Mouse (Mus musculus): ENCODE measurements around the gene Dpf2. TPM values are rescaled to one million over a fixed set of nuclear protein-coding genes. Genes with fewer than 3 reads are reported as not detected.
A peak's percentile ranks its signal among the peaks of the same experiment; 100 is the strongest.

The Dpf2 gene
- polyA plus RNA-seq, 1 experiment from 2014 or later = 167 TPM

GRCm38 (mm10) chr19:5921715-5922114, 8.9 kb upstream of the Dpf2 start:
- Histone ChIP-seq H3K27me3 (ENCODE audit: control insufficient read depth, insufficient read depth, low read length) (no peaks in the 10 kb centered on the region), H3K4me2 (replicated peaks; ENCODE audit: low read depth, low read length) (peak overlapping the region; percentile 31), H3K9me3 (ENCODE audit: control insufficient read depth, low read length) (no peaks in the 10 kb centered on the region), H3K36me3 (ENCODE audit: control insufficient read depth, insufficient read depth, low read length) (peaks cover 19% of the 10 kb centered on the region), H3K27ac (ENCODE audit: low read depth, low read length) (no peak overlapping the region; the same call in 1 of the 2 replicates), H3K4me1 (ENCODE audit: control insufficient read depth, insufficient read depth, low read length) (peaks cover 7% of the 10 kb centered on the region; the same call in 1 of the 2 replicates), H3K9ac (ENCODE audit: low read depth, low read length) (peak overlapping the region; percentile 48), H3K4me3 (ENCODE audit: low read length) (no peak overlapping the region; the same call in 1 of the 2 replicates)
- ATAC-seq (ENCODE audit: low FRiP score, low TSS enrichment) = no peak
- 20% methylated on average over 9 of the region's 9 CpGs for WGBS

DNA sequence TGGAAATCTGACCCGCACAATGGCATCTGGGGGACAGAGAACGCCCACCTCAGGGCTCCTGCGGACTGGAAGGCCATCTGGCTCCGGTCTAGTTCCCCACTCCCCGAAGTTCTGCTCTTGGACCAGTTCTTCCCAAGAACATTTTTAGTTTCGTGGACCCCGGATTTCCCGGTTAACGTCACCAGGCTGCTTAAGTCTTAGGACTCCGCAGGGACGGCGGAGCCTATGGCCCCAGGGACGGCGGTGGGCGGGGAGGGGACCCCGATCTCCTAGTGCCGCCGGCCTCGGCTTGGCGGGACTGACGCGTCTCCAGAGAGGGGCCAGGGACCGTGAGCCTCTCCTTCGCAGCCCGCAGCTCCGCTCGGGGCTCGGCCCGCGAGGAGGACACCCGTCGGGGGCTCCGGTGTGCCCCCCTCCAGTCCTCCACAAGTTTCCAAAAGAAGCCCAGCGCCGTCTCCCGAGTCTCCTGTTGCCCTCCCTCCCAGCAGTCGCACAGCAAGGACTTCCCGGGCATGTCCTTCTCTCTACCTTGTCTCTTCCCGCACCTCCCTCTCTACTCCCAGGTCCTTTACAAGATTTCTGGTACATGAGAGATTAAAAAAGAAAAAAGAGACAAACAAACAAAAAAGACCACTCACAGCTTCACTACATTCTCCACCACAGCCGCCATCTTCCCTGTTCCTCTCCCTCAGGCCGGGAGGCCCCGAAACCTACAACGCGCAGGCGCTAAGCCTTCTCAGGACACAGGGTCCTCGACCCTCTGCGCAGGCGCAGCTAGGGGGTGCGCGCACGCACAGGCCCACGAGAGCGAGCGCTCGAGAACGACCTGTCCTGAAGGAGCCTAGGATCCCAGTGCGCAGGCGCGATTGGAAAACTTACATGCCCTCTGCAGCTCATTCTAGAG, 455 bp downstream of the Dpf2 start:
- under 1% methylated on average over 59 of the region's 59 CpGs for WGBS

DNA sequence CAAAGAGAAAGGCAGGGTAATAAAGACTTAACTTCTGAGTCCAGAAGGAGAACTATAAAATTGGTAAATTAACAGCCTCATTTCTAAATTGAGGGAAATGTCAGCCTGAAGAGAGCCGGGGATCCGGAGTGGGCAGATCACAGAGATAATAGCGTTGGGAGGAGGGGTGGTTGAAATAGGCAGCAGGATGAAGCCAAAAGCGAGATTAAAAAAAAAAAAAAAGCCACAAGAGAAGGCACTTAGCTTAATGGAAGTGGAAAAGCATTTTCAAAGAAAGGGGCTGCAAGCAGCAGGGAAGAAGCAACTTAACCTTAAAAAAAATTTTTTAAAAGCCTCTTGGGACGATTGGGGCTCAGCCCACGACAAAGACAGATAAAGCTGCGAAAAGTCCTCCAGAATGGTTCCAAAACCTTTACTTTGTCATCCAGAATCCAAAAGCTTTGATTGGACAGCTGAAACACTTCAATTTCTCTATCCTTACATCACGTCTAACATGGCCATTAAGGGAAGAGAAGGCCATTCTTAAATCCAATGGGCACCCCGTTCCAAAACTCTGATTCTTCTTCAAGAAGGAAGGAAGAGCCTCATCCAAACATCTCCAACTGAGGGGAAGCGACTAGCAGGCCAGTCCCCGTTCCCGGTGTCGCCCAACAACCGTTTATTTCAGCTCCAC, 1.2 kb downstream of the Dpf2 start:
- Histone ChIP-seq H3K4me3 (ENCODE audit: low read length) (peak overlapping the region; percentile 80), H3K9me3 (ENCODE audit: control insufficient read depth, low read length) (no peaks in the 10 kb centered on the region), H3K4me2 (replicated peaks; ENCODE audit: low read depth, low read length) (peak overlapping the region; percentile 63), H3K9ac (ENCODE audit: low read depth, low read length) (peak overlapping the region; percentile 95), H3K36me3 (ENCODE audit: control insufficient read depth, insufficient read depth, low read length) (peaks cover 11% of the 10 kb centered on the region), H3K27ac (ENCODE audit: low read depth, low read length) (peak overlapping the region; percentile 84; the same call in 1 of the 2 replicates), H3K4me1 (ENCODE audit: control insufficient read depth, insufficient read depth, low read length) (peaks cover 14% of the 10 kb centered on the region), H3K27me3 (ENCODE audit: control insufficient read depth, insufficient read depth, low read length) (no peaks in the 10 kb centered on the region)
- no peak for ATAC-seq (ENCODE audit: low FRiP score, low TSS enrichment)
- 2% methylated on average over 14 of the region's 14 CpGs for WGBS

More for the DNA sequence above, 455 bp downstream of the Dpf2 start:
- Histone ChIP-seq H3K27me3 (ENCODE audit: control insufficient read depth, insufficient read depth, low read length) (no peaks in the 10 kb centered on the region), H3K4me1 (ENCODE audit: control insufficient read depth, insufficient read depth, low read length) (peaks cover 14% of the 10 kb centered on the region), H3K9me3 (ENCODE audit: control insufficient read depth, low read length) (no peaks in the 10 kb centered on the region), H3K4me3 (ENCODE audit: low read length) (peak overlapping the region; percentile 80), H3K4me2 (replicated peaks; ENCODE audit: low read depth, low read length) (peak overlapping the region; percentile 63), H3K27ac (ENCODE audit: low read depth, low read length) (peak overlapping the region; percentile 84), H3K36me3 (ENCODE audit: control insufficient read depth, insufficient read depth, low read length) (peaks cover 10% of the 10 kb centered on the region; the same call in 1 of the 2 replicates), H3K9ac (ENCODE audit: low read depth, low read length) (peak overlapping the region; percentile 95)
- peak; percentile 96 for ATAC-seq (ENCODE audit: low FRiP score, low TSS enrichment)

- 51% methylated on average over 6 of the region's 6 CpGs for WGBS
- H3K9me3 ChIP-seq (ENCODE audit: control insufficient read depth, low read length) = no peaks in the 10 kb centered on the region
- peaks cover 22% of the 10 kb centered on the region for H3K36me3 ChIP-seq (ENCODE audit: control insufficient read depth, insufficient read depth, low read length)
- no peaks in the 10 kb centered on the region for H3K27me3 ChIP-seq (ENCODE audit: control insufficient read depth, insufficient read depth, low read length)
- no peak for ATAC-seq (ENCODE audit: low FRiP score, low TSS enrichment)
- no peak overlapping the region for H3K27ac ChIP-seq (ENCODE audit: low read depth, low read length)
- H3K4me1 ChIP-seq (ENCODE audit: control insufficient read depth, insufficient read depth, low read length) = peaks cover 14% of the 10 kb centered on the region
- H3K4me2 ChIP-seq (replicated peaks; ENCODE audit: low read depth, low read length) = peak overlapping the region; percentile 63
- H3K9ac ChIP-seq (ENCODE audit: low read depth, low read length) = peak overlapping the region; percentile 28; the same call in 1 of the 2 replicates
- peak overlapping the region; percentile 11; the same call in 1 of the 2 replicates for H3K4me3 ChIP-seq (ENCODE audit: low read length)
Measured at GRCm38 (mm10) chr19:5910221-5910620, 2.6 kb downstream of the Dpf2 start.

DNA sequence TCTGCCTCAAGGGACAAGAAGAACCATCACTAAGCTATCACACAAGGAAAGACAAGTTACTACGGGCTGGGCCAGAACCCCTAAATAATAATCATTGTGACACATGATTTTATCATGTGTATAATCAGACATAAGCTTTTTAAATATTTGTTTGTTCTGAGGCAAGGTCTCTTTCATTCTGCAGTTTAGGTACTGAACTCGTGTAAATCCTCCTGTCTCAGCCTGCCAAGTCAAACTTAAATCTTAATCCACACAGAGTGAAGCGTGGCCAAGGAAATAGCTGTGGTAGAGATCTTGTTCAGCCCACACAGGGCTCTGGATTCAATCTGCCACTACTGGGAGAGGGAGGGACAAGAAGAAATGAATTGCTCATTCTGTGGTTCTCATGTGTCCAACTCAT, 5.5 kb downstream of the Dpf2 start:
- H3K4me3 ChIP-seq (ENCODE audit: low read length) = no peak overlapping the region
- H3K27ac ChIP-seq (ENCODE audit: low read depth, low read length) = no peak overlapping the region
- no peaks in the 10 kb centered on the region for H3K27me3 ChIP-seq (ENCODE audit: control insufficient read depth, insufficient read depth, low read length)
- ATAC-seq (ENCODE audit: low FRiP score, low TSS enrichment) = no peak
- H3K36me3 ChIP-seq (ENCODE audit: control insufficient read depth, insufficient read depth, low read length) = peaks cover 52% of the 10 kb centered on the region
- H3K4me2 ChIP-seq (replicated peaks; ENCODE audit: low read depth, low read length) = no peak overlapping the region
- H3K9ac ChIP-seq (ENCODE audit: low read depth, low read length) = no peak overlapping the region
- peaks cover 14% of the 10 kb centered on the region for H3K4me1 ChIP-seq (ENCODE audit: control insufficient read depth, insufficient read depth, low read length)
- H3K9me3 ChIP-seq (ENCODE audit: control insufficient read depth, low read length) = no peaks in the 10 kb centered on the region
- WGBS = 93% methylated on average over 3 of the region's 3 CpGs

- WGBS = 2% methylated on average over 36 of the region's 36 CpGs
- ATAC-seq (ENCODE audit: low FRiP score, low TSS enrichment) = peak; percentile 97
- Histone ChIP-seq H3K4me3 (ENCODE audit: low read length) (peak within 1 kb of the TSS; percentile 64), H3K9ac (ENCODE audit: low read depth, low read length) (peak within 1 kb of the TSS; percentile 79), H3K9me3 (ENCODE audit: control insufficient read depth, low read length) (no peaks in the 10 kb centered on the region), H3K4me2 (replicated peaks; ENCODE audit: low read depth, low read length) (peak within 1 kb of the TSS; percentile 93), H3K27me3 (ENCODE audit: control insufficient read depth, insufficient read depth, low read length) (no peaks in the 10 kb centered on the region), H3K27ac (ENCODE audit: low read depth, low read length) (no peak within 1 kb of the TSS), H3K36me3 (ENCODE audit: control insufficient read depth, insufficient read depth, low read length) (peaks cover 34% of the 10 kb centered on the region), H3K4me1 (ENCODE audit: control insufficient read depth, insufficient read depth, low read length) (peaks cover 10% of the 10 kb centered on the region; the same call in 1 of the 2 replicates)
Measured at GRCm38 (mm10) chr19:5894002-5894678, 18.7 kb downstream of the Dpf2 start, which contains the start of gene Tigd3. TSS of gene Tigd3 (minus strand) at chr19:5894149.

GRCm38 (mm10) chr19:5893282-5894001, 19.4 kb downstream of the Dpf2 start:
- H3K36me3 ChIP-seq (ENCODE audit: control insufficient read depth, insufficient read depth, low read length) = peaks cover 29% of the 10 kb centered on the region
- H3K9me3 ChIP-seq (ENCODE audit: control insufficient read depth, low read length) = no peaks in the 10 kb centered on the region
- ATAC-seq (ENCODE audit: low FRiP score, low TSS enrichment) = peak; percentile 10
- peak overlapping the region; percentile 93 for H3K4me2 ChIP-seq (replicated peaks; ENCODE audit: low read depth, low read length)
- peak overlapping the region; percentile 64 for H3K4me3 ChIP-seq (ENCODE audit: low read length)
- peak overlapping the region; percentile 79 for H3K9ac ChIP-seq (ENCODE audit: low read depth, low read length)
- WGBS = 13% methylated on average over 23 of the region's 31 CpGs
- no peak overlapping the region for H3K27ac ChIP-seq (ENCODE audit: low read depth, low read length)
- peaks cover 10% of the 10 kb centered on the region; the same call in 1 of the 2 replicates for H3K4me1 ChIP-seq (ENCODE audit: control insufficient read depth, insufficient read depth, low read length)
- H3K27me3 ChIP-seq (ENCODE audit: control insufficient read depth, insufficient read depth, low read length) = no peaks in the 10 kb centered on the region

GRCm38 (mm10) chr19:5892735-5893134, 20.1 kb downstream of the Dpf2 start:
- Histone ChIP-seq H3K4me1 (ENCODE audit: control insufficient read depth, insufficient read depth, low read length) (peaks cover 10% of the 10 kb centered on the region; the same call in 1 of the 2 replicates), H3K36me3 (ENCODE audit: control insufficient read depth, insufficient read depth, low read length) (peaks cover 25% of the 10 kb centered on the region), H3K4me3 (ENCODE audit: low read length) (no peak overlapping the region; the same call in 1 of the 2 replicates), H3K9me3 (ENCODE audit: control insufficient read depth, low read length) (no peaks in the 10 kb centered on the region), H3K9ac (ENCODE audit: low read depth, low read length) (no peak overlapping the region), H3K27me3 (ENCODE audit: control insufficient read depth, insufficient read depth, low read length) (no peaks in the 10 kb centered on the region), H3K27ac (ENCODE audit: low read depth, low read length) (no peak overlapping the region), H3K4me2 (replicated peaks; ENCODE audit: low read depth, low read length) (no peak overlapping the region; the same call in 1 of the 2 replicates)
- 93% methylated on average over 13 of the region's 13 CpGs for WGBS
- ATAC-seq (ENCODE audit: low FRiP score, low TSS enrichment) = no peak

All from kidney, embryonic 14.5 days (tissue).